Mouse (Mus musculus): Measurements from ENCODE around the gene Bsg. TPM values are rescaled to one million over a fixed set of nuclear protein-coding genes. Genes with fewer than 3 reads are reported as not detected.
A peak's percentile ranks its signal among the peaks of the same experiment; 100 is the strongest.

Bsg gene
- total and polyA plus RNA-seq, 3 experiments = 318 to 700 (median 346) TPM

GRCm38 (mm10) chr10:79668076-79668475 is 36.2 kb upstream of the Bsg start:
- no peak for TF ChIP-seq MYC (IDR thresholded peaks at IDR 0.05; ENCODE audit: low read depth, low read length)
- TF ChIP-seq KAT2A (conservative IDR thresholded peaks at IDR 0.05; ENCODE audit: low read depth, low read length) = no peak
- TF ChIP-seq MAX (IDR thresholded peaks at IDR 0.05; ENCODE audit: low read length) = no peak
- TF ChIP-seq TCF12 (IDR thresholded peaks at IDR 0.05; ENCODE audit: low read depth, low read length) = no peak
- TF ChIP-seq E2F4 (IDR thresholded peaks at IDR 0.05; ENCODE audit: borderline replicate concordance, low read depth, low read length) = no peak
- TF ChIP-seq MEF2A (IDR thresholded peaks at IDR 0.05; ENCODE audit: extremely low read depth, insufficient replicate concordance, low read depth, low read length, poor library complexity, severe bottlenecking) = no peak
- TF ChIP-seq POLR2AphosphoS2 (IDR thresholded peaks at IDR 0.05; ENCODE audit: low read length) = no peak
- no peak for TF ChIP-seq JUND (IDR thresholded peaks at IDR 0.05; ENCODE audit: low read depth, low read length)
- no peak for TF ChIP-seq ETS1 (IDR thresholded peaks at IDR 0.05; ENCODE audit: low read depth, low read length)
- TF ChIP-seq MAFK (IDR thresholded peaks at IDR 0.05; ENCODE audit: borderline replicate concordance, low read depth, low read length) = no peak
- no peak for TF ChIP-seq CHD1 (IDR thresholded peaks at IDR 0.05; ENCODE audit: low read depth, low read length)
- no peak for TF ChIP-seq CHD2 (IDR thresholded peaks at IDR 0.05; ENCODE audit: low read length)
- Histone ChIP-seq H3K27me3 (ENCODE audit: control insufficient read depth in 1 of 2, insufficient read depth in 2 of 2, low read length in 2 of 2) (no peaks in the 10 kb centered on the region), H3K4me3 (ENCODE audit: control insufficient read depth in 1 of 2, insufficient read depth in 1 of 2, low read depth in 2 of 2, low read length in 2 of 2) (no peak overlapping the region), H3K27ac (ENCODE audit: control insufficient read depth, low read depth, low read length) (no peak overlapping the region), H3K9ac (ENCODE audit: control insufficient read depth, low read depth, low read length, poor library complexity, severe bottlenecking) (no peak overlapping the region), H3K4me1 (ENCODE audit: control insufficient read depth in 1 of 2, insufficient read depth in 2 of 2, low read length in 2 of 2) (peaks cover 0 to 9% of the 10 kb centered on the region in 2 experiments; a peak in 3 of 4 replicates), H3K9me3 (replicated peaks; ENCODE audit: insufficient read depth, low read length) (no peaks in the 10 kb centered on the region), H3K36me3 (ENCODE audit: control insufficient read depth in 1 of 2, insufficient read depth in 2 of 2, low read length in 2 of 2) (peaks cover 0 to 4% of the 10 kb centered on the region in 2 experiments; a peak in 1 of 4 replicates), H3K79me2 (ENCODE audit: control insufficient read depth, insufficient read depth, low read length, poor library complexity) (peaks cover 11% of the 10 kb centered on the region)
- DNase-seq (ENCODE audit: low read depth, low spot score) = no peak

- DNase-seq (ENCODE audit: low read depth, low spot score) = peak; percentile 96
- Histone ChIP-seq H3K79me2 (ENCODE audit: control insufficient read depth, insufficient read depth, low read length, poor library complexity) (peaks cover 11% of the 10 kb centered on the region), H3K27me3 (ENCODE audit: control insufficient read depth in 1 of 2, insufficient read depth in 2 of 2, low read length in 2 of 2) (no peaks in the 10 kb centered on the region), H3K36me3 (ENCODE audit: control insufficient read depth in 1 of 2, insufficient read depth in 2 of 2, low read length in 2 of 2) (peaks cover 0 to 4% of the 10 kb centered on the region in 2 experiments; a peak in 1 of 4 replicates), H3K4me3 (ENCODE audit: control insufficient read depth in 1 of 2, insufficient read depth in 1 of 2, low read depth in 2 of 2, low read length in 2 of 2) (peak within 1 kb of the TSS; percentile 60 to 88), H3K4me1 (ENCODE audit: control insufficient read depth in 1 of 2, insufficient read depth in 2 of 2, low read length in 2 of 2) (peaks cover 0 to 9% of the 10 kb centered on the region in 2 experiments; a peak in 3 of 4 replicates), H3K9me3 (replicated peaks; ENCODE audit: insufficient read depth, low read length) (no peaks in the 10 kb centered on the region), H3K9ac (ENCODE audit: control insufficient read depth, low read depth, low read length, poor library complexity, severe bottlenecking) (peak within 1 kb of the TSS; percentile 85), H3K27ac (ENCODE audit: control insufficient read depth, low read depth, low read length) (peak within 1 kb of the TSS; percentile 62)
- peak; percentile 59 for TF ChIP-seq SMC3 (IDR thresholded peaks at IDR 0.05; ENCODE audit: low read depth, low read length)
- no peak for TF ChIP-seq ZKSCAN1 (IDR thresholded peaks at IDR 0.05; ENCODE audit: low read depth, low read length)
- TF ChIP-seq MAFK (IDR thresholded peaks at IDR 0.05; ENCODE audit: borderline replicate concordance, low read depth, low read length) = no peak
- peak; percentile 88 for TF ChIP-seq HCFC1 (IDR thresholded peaks at IDR 0.05; ENCODE audit: low read depth, low read length)
- TF ChIP-seq NRF1 (IDR thresholded peaks at IDR 0.05; ENCODE audit: insufficient read depth, low read depth, low read length, poor library complexity, severe bottlenecking) = peak; percentile 71
- TF ChIP-seq KAT2A (conservative IDR thresholded peaks at IDR 0.05; ENCODE audit: low read depth, low read length) = peak; percentile 90
- 0 out of 4 replicates have a peak, but pooled peaks of 1 of the 2 experiments have one; percentile 49 for TF ChIP-seq POLR2A (IDR thresholded peaks at IDR 0.05; ENCODE audit: control insufficient read depth in 1 of 2, insufficient read depth in 1 of 2, low read depth in 1 of 2, low read length in 2 of 2, poor library complexity in 1 of 2)
- peak; percentile 70 for TF ChIP-seq ELF1 (IDR thresholded peaks at IDR 0.05; ENCODE audit: low read depth, low read length)
- no peak for TF ChIP-seq JUND (IDR thresholded peaks at IDR 0.05; ENCODE audit: low read depth, low read length)
- peak; percentile 11; the same call in 1 of the 2 replicates for TF ChIP-seq MAX (IDR thresholded peaks at IDR 0.05; ENCODE audit: low read length)
- peak; percentile 50 for TF ChIP-seq SIN3A (IDR thresholded peaks at IDR 0.05; ENCODE audit: low read length)
- TF ChIP-seq EP300 (IDR thresholded peaks at IDR 0.05; ENCODE audit: low read depth in 1 of 2, low read length in 2 of 2) = no peak; a peak in 2 of 4 replicates
- TF ChIP-seq MYB (IDR thresholded peaks at IDR 0.05; ENCODE audit: low read depth, low read length) = no peak
- TF ChIP-seq POLR2AphosphoS2 (IDR thresholded peaks at IDR 0.05; ENCODE audit: low read length) = 0 out of 2 replicates have a peak, but pooled peaks have one; percentile 45
- TF ChIP-seq CTCF (IDR thresholded peaks at IDR 0.05 in 2 of 3, conservative IDR thresholded peaks at IDR 0.05 in 1 of 3; ENCODE audit: control insufficient read depth in 1 of 3, insufficient read depth in 1 of 3, low read depth in 2 of 3, low read length in 3 of 3, poor library complexity in 1 of 3, severe bottlenecking in 1 of 3) = peak; percentile 58 to 86 (median 85)
- TF ChIP-seq ZNF384 (IDR thresholded peaks at IDR 0.05; ENCODE audit: low read depth, low read length) = no peak
- TF ChIP-seq USF1 (IDR thresholded peaks at IDR 0.05; ENCODE audit: low read depth, low read length) = no peak
- peak; percentile 61; the same call in 1 of the 2 replicates for TF ChIP-seq E2F4 (IDR thresholded peaks at IDR 0.05; ENCODE audit: borderline replicate concordance, low read depth, low read length)
- TF ChIP-seq TBP (IDR thresholded peaks at IDR 0.05; ENCODE audit: low read depth, low read length) = no peak
- peak; percentile 56; the same call in 1 of the 2 replicates for TF ChIP-seq TCF12 (IDR thresholded peaks at IDR 0.05; ENCODE audit: low read depth, low read length)
- TF ChIP-seq CHD2 (IDR thresholded peaks at IDR 0.05; ENCODE audit: low read length) = no peak; the same call in 1 of the 2 replicates
- no peak for TF ChIP-seq UBTF (IDR thresholded peaks at IDR 0.05; ENCODE audit: borderline replicate concordance, insufficient read depth, low read depth, low read length)
- TF ChIP-seq ZC3H11A (IDR thresholded peaks at IDR 0.05; ENCODE audit: low read depth, low read length) = peak; percentile 41
Measured at GRCm38 (mm10) chr10:79668771-79669575, 35.3 kb upstream of the Bsg start, which contains the start of gene Tpgs1. Gene Tpgs1 (plus strand): TSS chr10:79669369.
